Mouse (Mus musculus): Measurements from ENCODE around the gene Dvl2. TPM values are rescaled to one million over a fixed set of nuclear protein-coding genes. Genes with fewer than 3 reads are reported as not detected.

Dvl2 gene
- polyA plus RNA-seq, 1 experiment from 2014 or later: 9.8 TPM

GRCm38 (mm10) chr11:69983377-69983776 lies 17.0 kb upstream of the Dvl2 start:
- TF ChIP-seq EP300 (optimal IDR thresholded peaks at IDR 0.05) (no peak), CTCF (IDR thresholded peaks at IDR 0.05; ENCODE audit: low read depth) (no peak)
- Histone ChIP-seq H3K9ac (ENCODE audit: low read length) (no peak overlapping the region), H3K36me3 (ENCODE audit: control insufficient read depth, insufficient read depth, low read length) (peaks cover 11% of the 10 kb centered on the region), H3K4me3 (ENCODE audit: low read depth, low read length) (no peak overlapping the region), H3K27ac (replicated peaks) (0 out of 2 replicates have a peak overlapping the region, but pooled peaks have one; percentile 3), H3K4me2 (replicated peaks; ENCODE audit: low read depth) (peak overlapping the region; percentile 91), H3K4me1 (replicated peaks; ENCODE audit: control insufficient read depth, insufficient read depth) (no peaks in the 10 kb centered on the region; the same call in 1 of the 2 replicates), H3K27me3 (ENCODE audit: control insufficient read depth, insufficient read depth, low read length) (no peaks in the 10 kb centered on the region), H3K9me3 (ENCODE audit: control insufficient read depth, low read length) (no peaks in the 10 kb centered on the region)
- 78% methylated on average over 4 of the region's 4 CpGs for WGBS
- ATAC-seq (ENCODE audit: low FRiP score, low TSS enrichment): no peak
- no peak for DNase-seq (ENCODE audit: low spot score)

DNA sequence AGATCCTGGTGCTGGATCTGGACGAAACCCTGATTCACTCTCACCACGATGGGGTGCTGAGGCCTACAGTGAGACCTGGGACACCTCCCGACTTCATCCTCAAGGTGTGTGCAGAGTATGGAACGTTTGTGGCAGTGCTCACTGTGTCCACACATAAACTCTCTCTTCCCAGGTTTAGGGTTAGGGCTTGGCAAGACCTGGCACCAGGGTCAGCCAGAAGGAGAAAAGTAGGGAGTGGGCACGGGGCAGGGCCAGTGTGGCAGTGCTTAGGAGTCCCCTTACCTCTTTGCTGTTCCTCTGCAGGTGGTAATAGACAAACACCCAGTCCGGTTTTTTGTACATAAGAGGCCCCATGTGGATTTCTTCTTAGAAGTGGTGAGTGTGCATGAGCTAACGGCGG lies 16.0 kb upstream of the Dvl2 start:
- WGBS: 87% methylated on average over 8 of the region's 8 CpGs
- no peaks in the 10 kb centered on the region for H3K27me3 ChIP-seq (ENCODE audit: control insufficient read depth, insufficient read depth, low read length)
- no peak for DNase-seq (ENCODE audit: low spot score)
- no peak overlapping the region for H3K4me2 ChIP-seq (replicated peaks; ENCODE audit: low read depth)
- H3K9me3 ChIP-seq (ENCODE audit: control insufficient read depth, low read length): no peaks in the 10 kb centered on the region
- no peak overlapping the region for H3K27ac ChIP-seq (replicated peaks)
- no peak for ATAC-seq (ENCODE audit: low FRiP score, low TSS enrichment)
- H3K4me1 ChIP-seq (replicated peaks; ENCODE audit: control insufficient read depth, insufficient read depth): no peaks in the 10 kb centered on the region; the same call in 1 of the 2 replicates
- H3K36me3 ChIP-seq (ENCODE audit: control insufficient read depth, insufficient read depth, low read length): peaks cover 19% of the 10 kb centered on the region
- H3K4me3 ChIP-seq (ENCODE audit: low read depth, low read length): no peak overlapping the region
- no peak for TF ChIP-seq EP300 (optimal IDR thresholded peaks at IDR 0.05)
- no peak for TF ChIP-seq CTCF (IDR thresholded peaks at IDR 0.05; ENCODE audit: low read depth)
- H3K9ac ChIP-seq (ENCODE audit: low read length): no peak overlapping the region

DNA sequence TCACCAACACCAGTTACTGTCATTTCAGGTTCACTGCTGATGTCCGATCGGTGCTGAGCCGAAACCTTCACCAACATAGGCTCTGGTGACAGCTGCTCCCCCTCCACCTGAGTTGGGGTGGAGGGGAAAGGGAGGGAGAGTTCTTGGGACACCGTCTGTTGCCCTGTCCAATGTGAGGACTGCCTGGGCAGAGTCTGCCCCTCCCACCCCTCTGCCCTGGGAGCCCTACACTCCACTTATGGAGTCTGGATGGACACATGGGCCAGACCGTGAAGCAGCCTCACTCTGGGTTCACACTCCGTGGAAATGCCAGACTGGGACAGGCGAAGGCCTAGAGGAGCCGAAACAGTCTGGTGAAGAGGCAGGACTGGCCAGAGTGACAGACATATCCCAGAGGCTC lies 10.4 kb upstream of the Dvl2 start:
- WGBS: 88% methylated on average over 8 of the region's 8 CpGs
- ATAC-seq (ENCODE audit: low FRiP score, low TSS enrichment) (no peak; the same call in 1 of the 2 replicates), DNase-seq (ENCODE audit: low spot score) (no peak)
- H3K9ac ChIP-seq (ENCODE audit: low read length): no peak overlapping the region
- no peaks in the 10 kb centered on the region for H3K9me3 ChIP-seq (ENCODE audit: control insufficient read depth, low read length)
- TF ChIP-seq CTCF (IDR thresholded peaks at IDR 0.05; ENCODE audit: low read depth) (no peak), EP300 (optimal IDR thresholded peaks at IDR 0.05) (no peak)
- H3K27me3 ChIP-seq (ENCODE audit: control insufficient read depth, insufficient read depth, low read length): no peaks in the 10 kb centered on the region
- H3K4me1 ChIP-seq (replicated peaks; ENCODE audit: control insufficient read depth, insufficient read depth): no peaks in the 10 kb centered on the region; the same call in 1 of the 2 replicates
- no peak overlapping the region for H3K4me2 ChIP-seq (replicated peaks; ENCODE audit: low read depth)
- H3K27ac ChIP-seq (replicated peaks): peak overlapping the region; percentile 95
- no peak overlapping the region for H3K4me3 ChIP-seq (ENCODE audit: low read depth, low read length)
- H3K36me3 ChIP-seq (ENCODE audit: control insufficient read depth, insufficient read depth, low read length): peaks cover 19% of the 10 kb centered on the region

DNA sequence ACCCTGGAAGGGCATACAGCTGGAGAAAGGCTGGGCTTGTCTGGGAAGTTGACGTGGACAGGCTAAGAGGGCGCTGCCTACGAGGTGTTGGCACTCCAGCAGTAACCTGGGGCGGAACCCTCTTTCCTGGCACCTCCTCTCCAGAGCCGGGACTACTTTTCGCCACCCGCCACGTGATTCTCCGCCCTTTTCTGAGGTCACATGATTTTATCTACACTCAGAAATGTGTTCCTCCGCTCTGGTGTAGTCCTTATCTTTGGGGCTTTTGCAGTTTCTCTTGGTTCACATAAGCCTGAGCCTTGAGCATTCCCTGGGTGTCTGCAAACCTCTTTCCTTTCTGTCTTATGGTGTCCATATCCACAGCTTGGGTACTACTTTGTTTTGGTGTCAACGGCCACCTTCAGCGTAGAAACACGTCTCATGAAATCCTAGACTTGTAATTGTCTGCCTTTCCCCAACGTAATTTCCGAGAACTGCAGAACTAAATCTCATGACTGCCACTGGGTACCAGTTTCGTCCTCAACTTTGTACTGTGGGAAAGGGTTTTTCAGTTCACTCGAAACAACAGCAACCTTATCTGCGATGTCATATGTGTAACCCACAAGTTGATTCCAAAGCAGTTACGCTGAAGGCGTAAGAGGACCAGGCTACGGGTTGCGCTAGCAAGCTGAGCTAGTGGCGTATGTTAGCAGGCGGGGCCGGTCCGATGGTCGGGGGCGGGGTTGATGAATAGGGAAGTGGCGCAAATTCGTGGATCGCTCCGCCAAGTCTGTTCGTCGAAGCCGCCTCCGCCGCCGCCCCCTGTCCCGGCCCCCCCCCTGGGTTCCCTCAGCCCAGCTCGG lies 9.3 kb upstream of the Dvl2 start, which contains the start of gene Gabarap:
TSS of gene Gabarap (plus strand) at position 294 of the 842 bp plus-strand sequence.
- Histone ChIP-seq H3K27me3 (ENCODE audit: control insufficient read depth, insufficient read depth, low read length) (no peaks in the 10 kb centered on the region), H3K9ac (ENCODE audit: low read length) (peak within 1 kb of the TSS; percentile 90), H3K27ac (replicated peaks) (peak within 1 kb of the TSS; percentile 95), H3K36me3 (ENCODE audit: control insufficient read depth, insufficient read depth, low read length) (peaks cover 19% of the 10 kb centered on the region), H3K4me3 (ENCODE audit: low read depth, low read length) (peak within 1 kb of the TSS; percentile 73), H3K4me1 (replicated peaks; ENCODE audit: control insufficient read depth, insufficient read depth) (no peaks in the 10 kb centered on the region; the same call in 1 of the 2 replicates), H3K4me2 (replicated peaks; ENCODE audit: low read depth) (peak within 1 kb of the TSS; percentile 70), H3K9me3 (ENCODE audit: control insufficient read depth, low read length) (no peaks in the 10 kb centered on the region)
- TF ChIP-seq EP300 (optimal IDR thresholded peaks at IDR 0.05): peak; percentile 66
- TF ChIP-seq CTCF (IDR thresholded peaks at IDR 0.05; ENCODE audit: low read depth): peak; percentile 39
- ATAC-seq (ENCODE audit: low FRiP score, low TSS enrichment) (peak; percentile 77), DNase-seq (ENCODE audit: low spot score) (peak; percentile 97)
- under 1% methylated on average over 40 of the region's 40 CpGs for WGBS

GRCm38 (mm10) chr11:69991711-69992110 lies 8.7 kb upstream of the Dvl2 start:
- peak overlapping the region; percentile 70 for H3K4me2 ChIP-seq (replicated peaks; ENCODE audit: low read depth)
- peaks cover 19% of the 10 kb centered on the region for H3K36me3 ChIP-seq (ENCODE audit: control insufficient read depth, insufficient read depth, low read length)
- no peaks in the 10 kb centered on the region for H3K9me3 ChIP-seq (ENCODE audit: control insufficient read depth, low read length)
- H3K9ac ChIP-seq (ENCODE audit: low read length): peak overlapping the region; percentile 90
- TF ChIP-seq CTCF (IDR thresholded peaks at IDR 0.05; ENCODE audit: low read depth) (no peak), EP300 (optimal IDR thresholded peaks at IDR 0.05) (no peak)
- WGBS: 0% methylated on average over 15 of the region's 15 CpGs
- no peaks in the 10 kb centered on the region for H3K27me3 ChIP-seq (ENCODE audit: control insufficient read depth, insufficient read depth, low read length)
- DNase-seq (ENCODE audit: low spot score) (no peak), ATAC-seq (ENCODE audit: low FRiP score, low TSS enrichment) (peak; percentile 2; the same call in 1 of the 2 replicates)
- H3K4me1 ChIP-seq (replicated peaks; ENCODE audit: control insufficient read depth, insufficient read depth): no peaks in the 10 kb centered on the region; the same call in 1 of the 2 replicates
- peak overlapping the region; percentile 73 for H3K4me3 ChIP-seq (ENCODE audit: low read depth, low read length)
- peak overlapping the region; percentile 95 for H3K27ac ChIP-seq (replicated peaks)

GRCm38 (mm10) chr11:69992396-69992795 lies 8.0 kb upstream of the Dvl2 start:
- H3K4me3 ChIP-seq (ENCODE audit: low read depth, low read length): peak overlapping the region; percentile 73
- H3K36me3 ChIP-seq (ENCODE audit: control insufficient read depth, insufficient read depth, low read length): peaks cover 19% of the 10 kb centered on the region
- H3K27ac ChIP-seq (replicated peaks): 0 out of 2 replicates have a peak overlapping the region, but pooled peaks have one; percentile 5
- TF ChIP-seq EP300 (optimal IDR thresholded peaks at IDR 0.05) (no peak), CTCF (IDR thresholded peaks at IDR 0.05; ENCODE audit: low read depth) (no peak)
- no peak for DNase-seq (ENCODE audit: low spot score)
- H3K9me3 ChIP-seq (ENCODE audit: control insufficient read depth, low read length): no peaks in the 10 kb centered on the region
- no peaks in the 10 kb centered on the region for H3K27me3 ChIP-seq (ENCODE audit: control insufficient read depth, insufficient read depth, low read length)
- no peak for ATAC-seq (ENCODE audit: low FRiP score, low TSS enrichment)
- no peaks in the 10 kb centered on the region; the same call in 1 of the 2 replicates for H3K4me1 ChIP-seq (replicated peaks; ENCODE audit: control insufficient read depth, insufficient read depth)
- H3K4me2 ChIP-seq (replicated peaks; ENCODE audit: low read depth): peak overlapping the region; percentile 70
- WGBS: 55% methylated on average over 10 of the region's 10 CpGs
- H3K9ac ChIP-seq (ENCODE audit: low read length): peak overlapping the region; percentile 50

All from stomach, postnatal 0 days (tissue).